Comparison of ENCODE assay signal across 10 mouse cellular contexts in genomic region chr17:28936622-28937345, GRCm38 (mm10). TPM values are rescaled to one million over a fixed set of nuclear protein-coding genes. Genes with fewer than 3 reads are reported as not detected.
A peak's percentile ranks its signal among the peaks of the same experiment; 100 is the strongest.
DNase-seq lines count a peak whose midpoint lies in the region; ATAC-seq and TF ChIP-seq lines count a peak whose summit lies in the region.
"Had no signal": no experiment of that assay in that cellular context is flagged by ENCODE, and none has a peak within 500 bp of the region (broad histone marks: within the 10 kb centered on the region; RNA-seq: fewer than 3 reads in every experiment).

No protein-coding gene starts in this region.

- H3K36me3 ChIP-seq in liver, embryonic 14.5 days (replicated peaks; ENCODE audit: control insufficient read depth, insufficient read depth, low read depth) = no peaks in the 10 kb centered on the region
- no peaks in the 10 kb centered on the region for H3K36me3 ChIP-seq in stomach, postnatal 0 days (ENCODE audit: control insufficient read depth, insufficient read depth, low read length)
- H3K36me3 ChIP-seq: neural tube, embryonic 12.5 days had no signal

- intact Hi-C loops in heart, postnatal 36 days (cut with DNase I) = no loop called here
- intact Hi-C loops in heart, postnatal 25 days (cut with DNase I) = no loop called here

- DNase-seq in heart, postnatal 36 days = peak; percentile 25 to 61
- DNase-seq in heart, postnatal 25 days (ENCODE audit: low spot score) = no peak
- peak; percentile 58 to 63 for DNase-seq in CD8-positive naive resting alpha-beta T cell, adult 2 months (ENCODE audit: low read depth in 2 of 2, low spot score in 2 of 2)
- peak; percentile 23 to 35 for DNase-seq in adrenal gland, postnatal 4 days (ENCODE audit: low spot score in 2 of 2)
- no peak for DNase-seq in liver, embryonic 14.5 days (ENCODE audit: low read depth in 3 of 3, low spot score in 3 of 3)
- DNase-seq in stomach, postnatal 0 days (ENCODE audit: low spot score) = peak; percentile 39
- DNase-seq in layer of hippocampus, postnatal 14 days (ENCODE audit: low spot score in 2 of 2) = no peak
- no peak for DNase-seq in adipocyte (ENCODE audit: low spot score)

- H3K27ac ChIP-seq in liver, embryonic 14.5 days = no peak overlapping the region
- H3K27ac ChIP-seq in stomach, postnatal 0 days (replicated peaks) = no peak overlapping the region
- H3K27ac ChIP-seq: neural tube, embryonic 12.5 days had no signal

- H3K4me3 ChIP-seq in liver, embryonic 14.5 days (ENCODE audit: insufficient read depth in 1 of 2, low read depth in 2 of 2, low read length in 2 of 2) = no peak overlapping the region
- no peak overlapping the region for H3K4me3 ChIP-seq in stomach, postnatal 0 days (ENCODE audit: low read depth, low read length)
- H3K4me3 ChIP-seq: neural tube, embryonic 12.5 days had no signal

- TF ChIP-seq CTCF in liver, embryonic 14.5 days (IDR thresholded peaks at IDR 0.05; ENCODE audit: low read depth) = peak; percentile 90
- peak; percentile 66 for TF ChIP-seq CTCF in stomach, postnatal 0 days (IDR thresholded peaks at IDR 0.05; ENCODE audit: low read depth)

- no peaks in the 10 kb centered on the region for H3K9me3 ChIP-seq in liver, embryonic 14.5 days (ENCODE audit: control insufficient read depth, low read length)
- no peaks in the 10 kb centered on the region for H3K9me3 ChIP-seq in stomach, postnatal 0 days (ENCODE audit: control insufficient read depth, low read length)
- H3K9me3 ChIP-seq: neural tube, embryonic 12.5 days had no signal

- H3K4me2 ChIP-seq in liver, embryonic 14.5 days (ENCODE audit: low read depth) = no peak overlapping the region
- H3K4me2 ChIP-seq in stomach, postnatal 0 days (replicated peaks; ENCODE audit: low read depth) = no peak overlapping the region
- H3K4me2 ChIP-seq: neural tube, embryonic 12.5 days had no signal

- WGBS in liver, embryonic 14.5 days (ENCODE audit: insufficient replicate concordance) = 64% methylated on average over 10 of the region's 10 CpGs
- 76% methylated on average over 10 of the region's 10 CpGs for WGBS in stomach, postnatal 0 days

- peak; percentile 44; the same call in 1 of the 2 replicates for ATAC-seq in liver, embryonic 14.5 days (ENCODE audit: insufficient read depth)
- ATAC-seq in stomach, postnatal 0 days (ENCODE audit: low FRiP score, low TSS enrichment) = no peak

- no peak for TF ChIP-seq EP300 in liver, embryonic 14.5 days (IDR thresholded peaks at IDR 0.05; ENCODE audit: low read depth)
- TF ChIP-seq EP300 in stomach, postnatal 0 days (optimal IDR thresholded peaks at IDR 0.05) = no peak

- H3K4me1 ChIP-seq in liver, embryonic 14.5 days (replicated peaks; ENCODE audit: control insufficient read depth in 2 of 2, insufficient read depth in 2 of 2, low read length in 1 of 2) = peaks cover 3 to 8% of the 10 kb centered on the region in 2 experiments
- H3K4me1 ChIP-seq in stomach, postnatal 0 days (replicated peaks; ENCODE audit: control insufficient read depth, insufficient read depth) = no peaks in the 10 kb centered on the region
- H3K4me1 ChIP-seq: neural tube, embryonic 12.5 days had no signal

- H3K9ac ChIP-seq in liver, embryonic 14.5 days (replicated peaks) = no peak overlapping the region
- H3K9ac ChIP-seq in stomach, postnatal 0 days (ENCODE audit: low read length) = no peak overlapping the region
- H3K9ac ChIP-seq: neural tube, embryonic 12.5 days had no signal

- H3K27me3 ChIP-seq in liver, embryonic 14.5 days (ENCODE audit: control insufficient read depth, insufficient read depth, low read length) = no peaks in the 10 kb centered on the region
- H3K27me3 ChIP-seq in stomach, postnatal 0 days (ENCODE audit: control insufficient read depth, insufficient read depth, low read length) = no peaks in the 10 kb centered on the region
- H3K27me3 ChIP-seq: neural tube, embryonic 12.5 days had no signal

RNA-seq across cellular contexts. Expression of gene Pxt1, which starts 6.9 kb away (rescaled TPM):
- total RNA-seq in heart, postnatal 36 days (2021) = under 1 TPM in 1 of 2 experiments, not detected in 1; 0.39 TPM
- under 1 TPM in 1 of 2 experiments, not detected in 1; 0.42 TPM for total RNA-seq in heart, postnatal 25 days (2021)
- total RNA-seq in adrenal gland, postnatal 4 days (2021) = under 1 TPM; 0.59 to 0.67 TPM
- polyA plus RNA-seq in liver, embryonic 14.5 days (2012; rRNA removed) = 0.23 and 0.32 TPM in 2 replicates
- 0.14 and 0.45 TPM in 2 replicates for polyA plus RNA-seq in liver, embryonic 14.5 days (2014; fragmentation: Nextera tagmentation; extraction: Ambion mirVana)
- 0.18 TPM in 1 of 2 replicates, not detected in the other for polyA plus RNA-seq in stomach, postnatal 0 days (2015; fragmentation: Nextera tagmentation; extraction: Ambion mirVana)
- not detected for total RNA-seq in layer of hippocampus, postnatal 14 days (2021)
- total RNA-seq: hematopoietic stem cell, adult 5-6 weeks had no signal
- polyA plus RNA-seq: neural tube, embryonic 12.5 days had no signal

RNA-seq across cellular contexts. Expression of gene Kctd20, which starts 15.0 kb away (rescaled TPM):
- 10 to 100 TPM; 53.3 to 55.5 TPM for total RNA-seq in heart, postnatal 36 days (2021)
- 10 to 100 TPM; 54.9 to 64.2 TPM for total RNA-seq in heart, postnatal 25 days (2021)
- 10 to 100 TPM; 79.8 to 86.5 TPM for total RNA-seq in adrenal gland, postnatal 4 days (2021)
- polyA plus RNA-seq in liver, embryonic 14.5 days (2012; rRNA removed) = 22.7 and 30.4 TPM in 2 replicates
- 53.9 and 55.3 TPM in 2 replicates for polyA plus RNA-seq in liver, embryonic 14.5 days (2014; fragmentation: Nextera tagmentation; extraction: Ambion mirVana)
- polyA plus RNA-seq in stomach, postnatal 0 days (2015; fragmentation: Nextera tagmentation; extraction: Ambion mirVana) = 37.6 and 38.3 TPM in 2 replicates
- total RNA-seq in layer of hippocampus, postnatal 14 days (2021) = 10 to 100 TPM; 76.2 to 77.7 TPM

RNA-seq across cellular contexts. Expression of gene 4930539E08Rik, which starts 21.7 kb away (rescaled TPM):
- total RNA-seq in heart, postnatal 36 days (2021) = not detected
- under 1 TPM; 0.05 to 0.50 TPM for total RNA-seq in heart, postnatal 25 days (2021)
- total RNA-seq in adrenal gland, postnatal 4 days (2021) = under 1 TPM; 0.11 TPM
- polyA plus RNA-seq in liver, embryonic 14.5 days (2012; rRNA removed) = 0.06 TPM in 2 replicates
- polyA plus RNA-seq in liver, embryonic 14.5 days (2014; fragmentation: Nextera tagmentation; extraction: Ambion mirVana) = 0.03 and 0.14 TPM in 2 replicates
- polyA plus RNA-seq in stomach, postnatal 0 days (2015; fragmentation: Nextera tagmentation; extraction: Ambion mirVana) = 1.2 and 2.2 TPM in 2 replicates
- 1 to 10 TPM; 3.2 to 3.8 TPM for total RNA-seq in layer of hippocampus, postnatal 14 days (2021)

Comparison
In these comparisons a context has a peak if more than half of its experiments do, and no peak if none do; other contexts are left out.
1. DNase-seq: peak in heart, postnatal 36 days (2 of 2), CD8-positive naive resting alpha-beta T cell, adult 2 months (2 of 2), adrenal gland, postnatal 4 days (2 of 2) and stomach, postnatal 0 days (single experiment); none in heart, postnatal 25 days (single experiment), liver, embryonic 14.5 days (0 of 3), layer of hippocampus, postnatal 14 days (0 of 2) and adipocyte (single experiment).